Comparison of ENCODE assay signal across 21 mouse cellular contexts in the genomic region with DNA sequence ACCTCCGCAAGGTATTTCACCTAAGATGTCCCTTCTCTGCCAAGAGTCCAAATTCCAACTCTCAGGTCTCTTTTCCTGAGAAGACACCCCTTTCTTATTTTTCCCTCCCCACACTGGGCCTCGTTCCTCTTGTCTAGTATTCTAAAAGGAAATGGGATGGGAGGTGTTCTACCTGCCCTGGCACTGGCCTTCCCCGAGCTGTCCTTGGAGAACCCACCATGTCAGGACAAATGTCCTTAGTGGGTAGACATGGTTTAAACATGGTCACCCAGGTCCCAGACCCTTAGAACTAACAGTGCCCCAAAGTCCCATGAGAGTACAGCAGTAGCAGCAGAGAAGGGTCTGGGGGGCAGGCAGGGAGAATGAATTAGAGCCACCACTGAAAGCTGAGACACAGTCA. TPM values are rescaled to one million over a fixed set of nuclear protein-coding genes. Genes with fewer than 3 reads are reported as not detected.
"Had no signal": no experiment of that assay in that cellular context is flagged by ENCODE, and none has a peak within 500 bp of the region (broad histone marks: within the 10 kb centered on the region; RNA-seq: fewer than 3 reads in every experiment).

No protein-coding gene starts in this region.

- H3K27me3 ChIP-seq: stomach, embryonic 15.5 days had no signal

- H3K27ac ChIP-seq: layer of hippocampus, adult 2 months; limb, embryonic 10.5 days; limb, embryonic 13.5 days; liver, embryonic 12.5 days; liver, embryonic 15.5 days; lung, embryonic 15.5 days; midbrain, embryonic 10.5 days; midbrain, embryonic 13.5 days; neural tube, embryonic 13.5 days; stomach, embryonic 15.5 days had no signal

- H3K4me3 ChIP-seq: layer of hippocampus, adult 2 months; limb, embryonic 10.5 days; limb, embryonic 13.5 days; liver, embryonic 12.5 days; liver, embryonic 15.5 days; lung, embryonic 15.5 days; midbrain, embryonic 10.5 days; midbrain, embryonic 13.5 days; myocyte; neural tube, embryonic 13.5 days; stomach, embryonic 15.5 days had no signal

- H3K36me3 ChIP-seq: limb, embryonic 10.5 days; limb, embryonic 13.5 days; liver, embryonic 12.5 days; liver, embryonic 15.5 days; lung, embryonic 15.5 days; midbrain, embryonic 10.5 days; midbrain, embryonic 13.5 days; neural tube, embryonic 13.5 days; stomach, embryonic 15.5 days had no signal

- H3K9ac ChIP-seq: limb, embryonic 13.5 days; liver, embryonic 12.5 days; liver, embryonic 15.5 days; lung, embryonic 15.5 days; midbrain, embryonic 13.5 days; neural tube, embryonic 13.5 days; stomach, embryonic 15.5 days had no signal

- H3K4me2 ChIP-seq: limb, embryonic 13.5 days; liver, embryonic 12.5 days; liver, embryonic 15.5 days; lung, embryonic 15.5 days; midbrain, embryonic 13.5 days; neural tube, embryonic 13.5 days; stomach, embryonic 15.5 days had no signal

- H3K9me3 ChIP-seq: limb, embryonic 10.5 days; limb, embryonic 13.5 days; liver, embryonic 12.5 days; liver, embryonic 15.5 days; lung, embryonic 15.5 days; midbrain, embryonic 10.5 days; midbrain, embryonic 13.5 days; neural tube, embryonic 13.5 days; stomach, embryonic 15.5 days had no signal

- DNase-seq: layer of hippocampus, adult 9-11 months; liver; lung, postnatal 10 days; retina, postnatal 1 day; right cerebral cortex, postnatal 25 days; spleen, adult 18-20 months; thymus, postnatal 25 days had no signal

- ATAC-seq: liver, embryonic 12.5 days; midbrain, embryonic 13.5 days; midbrain, embryonic 16.5 days had no signal

RNA-seq across cellular contexts. Expression of a gene that starts 4.9 kb away (rescaled TPM):
- total RNA-seq: monocyte, adult 5-6 weeks; neutrophil, adult 5-6 weeks had no signal

RNA-seq across cellular contexts. Expression of a gene that starts 54.4 kb away (rescaled TPM):
- total RNA-seq: monocyte, adult 5-6 weeks; neutrophil, adult 5-6 weeks had no signal
- polyA plus RNA-seq: liver, embryonic 12.5 days; liver, embryonic 15.5 days; midbrain, embryonic 13.5 days; myocyte had no signal
